Mouse (Mus musculus) layer of hippocampus, postnatal 10 days (tissue): ENCODE data around the gene Mef2d. TPM values are rescaled to one million over a fixed set of nuclear protein-coding genes. Genes with fewer than 3 reads are reported as not detected.

Experiments
- DNase-seq, 2 experiments: peaks; one replicate each; pipeline ENCODE4 v3.0.0; 2021; ENCODE audit warnings: low spot score in 2 of 2
- total RNA-seq, 2 experiments: library from RNA; stranded (reverse); gene quantifications; 2 replicates each; pipeline ENCODE4 v1.2.3; 2021

The Mef2d gene
- total RNA-seq, 2 experiments from 2014 or later: 125 to 126 TPM

- DNase-seq: no peak
Measured at GRCm38 (mm10) chr3:88136945-88137494, 5.2 kb upstream of the Mef2d start.

DNA sequence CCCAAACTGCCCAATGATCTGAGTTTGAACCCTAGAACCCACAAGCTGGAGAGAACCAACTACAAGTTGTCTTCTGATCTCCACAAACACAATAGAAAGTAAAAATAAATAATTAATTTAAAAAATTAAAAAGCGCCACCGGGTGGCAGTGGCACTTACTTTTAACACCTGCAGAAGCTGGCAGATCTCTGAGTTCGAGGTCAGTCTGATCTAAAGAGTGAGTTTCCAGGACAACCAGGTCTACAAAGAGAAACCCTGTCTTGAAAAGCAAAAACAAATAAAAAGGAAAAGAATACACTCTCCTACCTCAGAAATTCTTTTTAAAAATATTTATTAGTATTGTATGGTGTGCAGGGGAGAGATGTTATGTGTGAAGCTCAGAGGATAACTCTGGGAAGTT is 4.4 kb upstream of the Mef2d start:
- no peak for DNase-seq

DNA sequence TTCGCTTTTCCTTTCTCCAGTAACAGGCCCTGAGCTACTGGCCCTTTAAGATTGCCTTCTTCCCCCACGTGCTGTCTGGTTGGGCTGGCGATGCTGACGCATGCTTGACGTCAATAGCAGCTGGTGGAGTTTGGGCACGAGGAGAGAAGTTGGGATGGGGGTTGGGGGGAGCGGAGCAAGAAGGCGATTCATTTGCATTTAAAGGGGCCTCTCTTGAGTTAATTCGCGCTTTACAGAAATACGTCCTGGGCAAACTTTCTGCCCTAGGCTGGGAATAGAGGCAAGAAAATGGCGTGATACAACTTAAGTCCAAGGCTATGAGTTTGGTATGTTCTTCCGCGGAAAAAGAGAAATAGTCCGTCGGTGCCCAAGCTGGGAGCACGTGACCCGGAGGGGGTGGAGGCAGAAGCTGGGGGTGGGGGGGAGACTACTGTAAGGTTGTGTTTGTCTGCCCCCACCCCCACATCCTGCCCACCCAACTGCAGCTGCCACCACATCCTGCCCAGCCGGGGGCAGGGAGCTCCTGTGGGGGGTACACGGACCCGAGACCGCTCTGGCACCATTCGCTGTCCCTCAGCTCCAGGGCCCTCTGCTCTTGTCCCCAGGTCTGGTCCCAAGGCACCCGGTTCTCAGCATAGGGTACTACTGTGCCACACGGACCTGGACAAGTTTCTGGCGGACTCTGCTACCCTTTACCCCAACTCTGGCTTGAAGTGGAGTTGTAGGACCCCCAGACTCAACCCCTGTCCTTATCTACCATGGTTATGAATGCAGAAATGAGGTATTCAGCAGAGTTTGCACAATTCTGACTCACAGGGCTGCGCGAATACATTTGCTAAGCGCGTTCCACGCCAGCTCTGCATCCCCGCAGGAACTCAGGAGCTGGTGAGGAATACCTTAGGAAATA is 3.6 kb upstream of the Mef2d start:
- peak; percentile 93 for DNase-seq

DNA sequence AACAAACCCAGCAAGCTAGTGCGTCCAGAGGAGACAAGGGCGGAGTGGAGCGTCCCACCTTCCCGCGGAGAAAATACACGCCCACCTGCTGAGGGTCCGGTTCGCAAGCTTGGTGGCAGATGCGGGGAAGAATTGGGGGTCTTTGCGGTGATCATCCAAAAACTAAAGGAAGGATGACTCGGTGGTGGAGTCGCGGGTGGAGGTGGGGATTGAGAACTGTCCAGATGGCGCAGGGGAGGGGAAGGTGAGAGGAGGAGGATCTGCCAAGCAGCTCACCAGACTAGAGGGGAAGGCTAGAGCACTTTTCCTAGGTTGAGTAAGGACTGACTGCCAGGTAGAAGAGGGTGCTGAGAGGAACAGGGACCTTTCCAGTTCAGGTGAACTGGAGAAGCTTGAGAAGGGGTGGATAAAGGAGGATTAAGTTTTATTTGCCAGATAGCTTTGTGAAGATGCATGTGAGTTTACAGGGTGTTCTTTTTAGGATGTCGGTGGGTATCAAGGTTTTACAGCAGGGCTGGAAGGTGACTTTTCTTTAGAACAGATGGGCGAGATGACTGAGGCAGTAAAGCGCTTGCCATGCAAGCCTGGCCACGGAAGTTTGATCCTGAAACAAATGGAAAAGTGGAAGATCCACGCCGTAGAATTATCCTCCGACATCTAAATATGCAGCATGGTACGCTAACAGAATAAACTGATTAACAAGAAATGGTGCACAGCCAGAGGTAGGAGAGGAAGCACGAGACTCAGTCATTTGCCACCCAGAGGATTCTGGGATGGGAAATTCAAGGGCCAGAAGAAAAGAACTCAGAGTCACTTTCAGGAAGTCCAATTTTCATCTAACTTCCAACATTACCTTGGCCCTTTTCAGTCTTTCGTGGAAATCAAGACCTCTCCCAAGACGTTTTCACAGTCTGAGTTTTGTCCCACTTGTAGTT is 2.7 kb upstream of the Mef2d start:
- DNase-seq: no peak

DNA sequence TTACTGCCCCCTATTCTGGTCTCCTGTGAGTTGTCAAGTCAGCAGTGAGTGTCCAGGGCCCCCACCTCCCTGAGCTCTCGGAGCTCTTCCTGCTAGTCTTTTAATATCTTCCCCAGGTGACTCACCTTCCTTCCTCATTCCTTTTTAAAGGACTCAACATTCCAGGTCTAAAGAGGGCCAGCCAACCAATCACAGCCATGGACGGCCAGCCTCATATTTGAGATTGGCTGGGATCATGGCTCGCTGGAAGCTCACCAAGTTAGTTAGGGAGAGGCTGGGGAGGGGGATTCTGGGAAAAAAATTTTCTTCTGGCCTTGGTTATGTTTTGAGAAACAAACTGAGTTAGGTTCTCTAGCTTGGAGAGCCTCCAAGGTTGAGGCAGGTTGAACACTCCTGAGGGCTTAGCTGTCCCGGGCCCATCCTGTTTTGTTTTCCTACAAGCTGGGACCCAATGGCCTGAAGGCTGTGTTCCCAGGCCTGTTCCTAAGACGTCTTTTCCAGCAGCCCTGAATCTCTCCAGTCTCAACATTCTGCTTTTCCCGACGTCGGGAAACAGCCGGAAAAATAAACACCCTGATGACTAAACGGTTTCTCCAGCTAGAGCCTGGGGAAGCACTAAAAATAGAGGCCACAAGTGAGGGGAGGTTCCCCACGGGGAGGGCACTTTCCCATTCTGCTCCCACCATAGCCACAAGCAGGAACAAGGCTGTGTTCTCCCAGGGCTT is 1.8 kb upstream of the Mef2d start:
- no peak for DNase-seq

DNA sequence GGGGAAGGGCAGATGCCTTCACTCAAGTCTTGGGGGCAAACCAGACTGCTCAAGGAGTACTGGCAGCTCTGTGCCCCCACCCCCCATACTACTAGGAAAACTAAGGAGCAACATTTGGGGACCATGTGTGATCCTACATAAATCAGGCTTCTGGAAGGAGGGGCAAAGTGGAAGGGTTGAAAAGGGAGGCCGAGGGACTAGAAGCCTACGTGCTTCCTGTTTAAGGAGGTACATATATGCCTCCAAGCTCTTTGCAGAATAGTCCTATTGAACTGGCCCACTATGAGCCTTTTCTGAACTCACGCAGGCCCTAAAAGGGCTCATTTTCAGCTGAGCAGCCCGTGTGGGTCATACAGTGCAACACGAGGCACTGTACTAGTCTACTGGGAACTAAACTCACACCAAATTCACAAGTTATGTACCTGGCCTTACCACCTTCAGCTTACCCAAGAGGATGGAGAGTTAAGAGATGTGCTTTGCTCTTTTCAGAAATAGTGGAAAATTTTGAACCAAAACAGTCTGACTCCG is 1.2 kb upstream of the Mef2d start:
- DNase-seq: no peak

DNA sequence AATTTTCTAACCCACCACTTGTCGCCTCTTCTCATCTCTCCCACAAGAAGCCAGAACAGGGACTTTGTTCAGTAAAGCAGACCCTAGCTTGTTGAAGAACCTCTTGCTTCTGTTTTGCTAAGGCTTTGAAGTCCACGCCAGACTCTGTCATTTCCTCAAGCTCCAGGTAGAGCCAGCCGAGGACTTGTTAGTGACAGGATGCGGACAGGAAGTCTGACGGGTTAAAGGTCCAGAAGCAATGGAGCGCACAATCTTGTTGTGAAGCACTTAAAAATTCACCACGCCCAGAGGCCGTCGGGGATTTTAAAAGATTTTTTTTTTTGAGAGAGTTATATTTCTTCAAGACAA is 759 bp upstream of the Mef2d start:
- DNase-seq: no peak

GRCm38 (mm10) chr3:88142546-88142915 is 359 bp downstream of the Mef2d start:
- peak in 1 of 2 experiments; percentile 75 for DNase-seq

DNA sequence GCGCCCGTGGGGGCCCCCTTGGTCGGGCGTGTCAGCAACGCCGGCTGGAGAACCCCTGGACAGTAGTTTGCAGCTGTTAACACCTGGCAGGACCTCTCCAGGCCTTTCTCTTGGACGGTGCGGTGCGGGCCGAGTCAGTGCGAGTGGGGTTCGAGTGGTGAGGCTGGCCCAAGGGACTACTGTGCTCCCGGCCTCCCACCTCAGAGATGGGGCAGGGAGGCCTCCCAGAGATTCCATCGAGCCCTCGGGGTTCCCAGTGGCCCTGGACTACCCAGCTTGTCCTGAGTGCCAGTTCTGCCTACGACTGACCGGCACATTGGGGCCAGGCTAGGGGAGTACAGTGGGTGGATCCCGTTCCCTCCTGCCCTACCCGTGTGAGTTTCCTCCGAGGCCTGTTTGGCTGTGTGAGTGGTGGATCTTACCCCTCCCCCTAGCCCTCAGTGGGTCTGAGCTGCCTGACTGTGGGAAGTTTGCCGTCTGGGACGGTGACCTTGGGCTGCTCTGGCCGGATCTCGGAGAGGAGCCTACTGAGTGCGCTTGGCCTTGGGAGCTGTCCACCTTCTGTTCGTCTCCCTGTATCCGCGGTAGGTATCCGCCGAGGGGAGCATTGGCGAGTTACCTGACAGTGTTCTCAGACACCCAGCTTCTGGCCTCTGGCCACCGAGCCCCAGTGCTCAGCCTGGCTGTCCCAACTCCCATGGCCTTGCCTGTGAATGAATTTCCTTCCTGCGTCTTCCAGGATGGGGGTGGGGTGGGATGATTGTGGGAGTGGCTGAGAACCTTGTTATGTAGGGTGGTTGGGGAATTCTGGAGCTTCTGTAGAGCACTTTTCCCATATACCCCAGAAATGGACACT is 972 bp downstream of the Mef2d start:
- DNase-seq: peak; percentile 60 to 67

- peak in 1 of 2 experiments; percentile 51 for DNase-seq
Measured at GRCm38 (mm10) chr3:88143961-88144486, 1.9 kb downstream of the Mef2d start.

DNA sequence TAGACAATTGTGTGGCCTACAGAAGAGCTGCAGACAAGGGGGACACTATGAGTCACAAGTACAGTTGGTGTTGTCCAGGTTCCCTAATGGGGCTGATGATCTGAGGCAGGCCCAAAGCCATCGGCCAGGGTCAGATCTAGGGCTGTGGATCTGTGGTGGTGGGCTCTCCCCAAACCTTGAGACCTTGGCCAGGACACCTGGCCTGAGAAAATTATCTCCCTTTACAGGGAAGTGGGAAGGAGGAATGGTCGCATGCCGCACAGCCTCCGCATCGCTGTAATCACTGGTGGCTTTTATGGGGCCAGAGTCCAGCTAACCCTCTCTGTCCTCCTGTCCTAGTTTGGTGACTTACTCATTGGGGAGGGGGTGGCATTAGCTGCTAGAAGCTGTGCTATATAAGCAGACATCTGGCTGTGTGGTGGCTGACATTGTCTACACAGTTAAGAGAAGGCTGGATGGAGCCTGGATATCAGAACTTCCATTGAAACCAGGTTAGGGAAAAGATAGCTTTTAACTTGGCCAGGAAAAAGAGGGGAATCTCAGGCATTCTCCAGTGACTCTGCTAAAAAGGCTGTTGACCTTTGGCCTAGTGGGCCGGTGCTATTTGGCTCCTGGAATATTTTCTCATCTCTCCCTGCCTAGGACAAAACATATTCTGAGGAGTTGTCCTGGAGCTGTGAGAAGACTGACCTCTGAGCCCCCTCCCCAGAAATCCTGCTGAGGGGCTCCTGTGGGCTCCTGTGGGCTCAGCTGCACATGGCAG is 2.7 kb downstream of the Mef2d start:
- DNase-seq: no peak

GRCm38 (mm10) chr3:88145411-88145782 is 3.2 kb downstream of the Mef2d start:
- peak in 1 of 2 experiments; percentile 20 for DNase-seq

- peak in 1 of 2 experiments; percentile 21 for DNase-seq
Measured at GRCm38 (mm10) chr3:88145952-88146351, 3.8 kb downstream of the Mef2d start.

GRCm38 (mm10) chr3:88146376-88147112 is 4.4 kb downstream of the Mef2d start:
- peak in 1 of 2 experiments; percentile 11 for DNase-seq

DNA sequence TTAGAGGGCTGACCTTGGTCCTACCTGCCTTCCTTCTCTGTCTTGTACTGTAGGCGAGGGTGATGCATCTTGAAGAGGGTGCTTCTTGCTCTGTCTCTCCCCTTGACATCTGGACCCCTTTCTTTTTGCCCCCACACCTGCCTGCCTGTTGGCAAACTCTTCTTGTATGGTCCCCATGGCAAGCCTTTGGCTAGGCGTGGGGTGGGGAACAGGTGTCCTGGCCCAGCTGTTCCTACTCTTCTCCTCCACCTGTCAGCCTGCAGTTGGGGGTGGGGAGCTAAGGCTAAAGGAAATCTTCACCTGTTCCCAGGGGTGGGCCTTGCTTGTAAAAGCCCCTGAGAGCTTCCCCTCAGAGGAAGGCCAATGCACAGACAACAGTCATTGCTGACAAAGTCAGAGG is 5.3 kb downstream of the Mef2d start:
- DNase-seq: peak in 1 of 2 experiments; percentile 11

DNA sequence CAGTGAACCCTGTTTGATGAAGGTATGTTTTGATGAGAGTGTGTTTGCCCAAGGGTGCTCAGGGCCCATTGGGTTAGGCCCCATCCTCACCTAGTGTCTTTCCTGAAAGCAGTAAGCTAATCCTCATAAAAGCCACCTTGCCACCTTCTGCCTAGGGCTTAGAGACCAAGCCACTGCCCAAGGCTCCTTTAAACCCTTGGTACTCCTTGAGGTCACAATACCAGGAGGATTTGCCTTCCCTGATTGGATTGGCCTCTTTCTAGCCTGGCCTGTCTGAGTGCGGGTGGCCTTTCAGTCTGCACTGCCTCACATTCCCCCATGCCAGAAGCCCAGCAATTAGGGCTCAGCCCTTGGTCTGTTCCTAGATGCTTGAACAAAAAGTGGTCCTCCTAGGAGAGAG is 5.7 kb downstream of the Mef2d start:
- DNase-seq: peak in 1 of 2 experiments; percentile 23

- DNase-seq: no peak
Measured at GRCm38 (mm10) chr3:88148354-88148753, 6.2 kb downstream of the Mef2d start.
